Mouse (Mus musculus) liver, embryonic 13.5 days (tissue): ENCODE measurements around the gene Iqcb1. TPM values are rescaled to one million over a fixed set of nuclear protein-coding genes. Genes with fewer than 3 reads are reported as not detected.
"Not testable (repeated sequence)": the region's sequence is repeated elsewhere in the genome, so short reads cannot be mapped to it uniquely, and the experiment has no call there.

Experiments
- ATAC-seq: fragments of 200-750 bp; cut with Nextera tagmentation; 2 replicates; pipeline ENCODE4 v1.8.0; 2017; ENCODE audit warnings: low read depth, mild to moderate bottlenecking, moderate number of reproducible peaks, moderate library complexity
- DNase-seq: peaks from one replicate; pipeline ENCODE4 v3.0.0; 2022
- H3K27ac ChIP-seq: fragments of 300-500 bp; sonication (generic); 2 replicates; pipeline ENCODE4 v1.5.1; 2015; ENCODE audit warnings: moderate library complexity, mild to moderate bottlenecking, inconsistent platforms
- H3K27me3 ChIP-seq: fragments of 300-500 bp; sonication (generic); 2 replicates; pipeline ENCODE4 v1.6.1; 2015; ENCODE audit warnings: mild to moderate bottlenecking, inconsistent platforms
- H3K36me3 ChIP-seq: fragments of 300-500 bp; sonication (generic); 2 replicates; pipeline ENCODE4 v1.6.1; 2015; ENCODE audit warnings: mild to moderate bottlenecking, inconsistent platforms
- H3K4me1 ChIP-seq: fragments of 300-500 bp; sonication (generic); replicated peaks from 2 replicates; pipeline ENCODE4 v1.6.1; 2015; ENCODE audit warnings: inconsistent platforms
- H3K4me2 ChIP-seq: fragments of 300-500 bp; sonication (generic); 2 replicates; pipeline ENCODE4 v1.6.1; 2015; ENCODE audit warnings: inconsistent platforms, mild to moderate bottlenecking, moderate library complexity
- H3K4me3 ChIP-seq: fragments of 300-500 bp; sonication (generic); replicated peaks from 2 replicates; pipeline ENCODE4 v1.5.1; 2015; ENCODE audit warnings: mild to moderate bottlenecking, inconsistent platforms
- H3K9ac ChIP-seq: fragments of 300-500 bp; sonication (generic); 2 replicates; pipeline ENCODE4 v1.6.1; 2015; ENCODE audit warnings: mild to moderate bottlenecking, inconsistent platforms
- H3K9me3 ChIP-seq: fragments of 300-500 bp; sonication (generic); replicated peaks from 2 replicates; pipeline ENCODE4 v1.6.1; 2016; ENCODE audit warnings: inconsistent platforms
- WGBS: fragments of 180-500 bp; shearing (Covaris S2); methylation state at CpG from one replicate; pipeline ENCODE4 v1.1.7; 2015; ENCODE audit not compliant: insufficient replicate concordance; 5-methylcytosine and 5-hydroxymethylcytosine counted together
- polyA plus RNA-seq: library from polyadenylated mRNA; unstranded; fragments of >200 nt; fragmentation: Nextera tagmentation; extraction: Ambion mirVana; gene quantifications from 2 replicates; pipeline ENCODE4 v1.2.1, GENCODE M21; 2015

Gene Iqcb1
- polyA plus RNA-seq, 1 experiment from 2014 or later = 10.2 TPM

GRCm38 (mm10) chr16:36817321-36817926 lies 10.8 kb upstream of the Iqcb1 start:
- WGBS = 19% methylated on average over 7 of the region's 7 CpGs
- ATAC-seq (peak; percentile 61), DNase-seq (peak; percentile 37)
- H3K9ac ChIP-seq = no peak overlapping the region
- H3K9me3 ChIP-seq = no peaks in the 10 kb centered on the region
- peaks cover 7% of the 10 kb centered on the region; the same call in 1 of the 2 replicates for H3K4me1 ChIP-seq
- no peak overlapping the region for H3K27ac ChIP-seq
- H3K36me3 ChIP-seq = no peaks in the 10 kb centered on the region
- H3K27me3 ChIP-seq = no peaks in the 10 kb centered on the region
- no peak overlapping the region for H3K4me2 ChIP-seq
- H3K4me3 ChIP-seq = no peak overlapping the region

DNA sequence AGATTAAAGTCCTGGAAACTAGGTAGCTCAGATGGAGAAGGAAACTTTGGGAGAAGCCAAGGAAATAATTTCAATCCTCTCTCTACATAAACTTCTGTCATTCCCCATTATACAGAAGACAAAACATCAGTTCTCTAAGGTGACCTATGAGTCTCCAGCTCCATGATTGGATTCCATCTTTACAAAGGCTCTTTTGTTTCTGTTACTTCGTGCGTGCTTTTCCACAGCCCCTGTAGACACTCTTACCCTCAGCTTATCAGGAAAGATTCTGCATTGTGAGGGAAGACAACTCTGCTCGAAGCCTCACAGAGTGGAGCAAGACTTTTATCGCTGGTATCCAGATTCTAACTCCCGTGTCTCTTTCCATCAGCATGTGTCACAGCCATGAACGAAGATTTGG lies 8.2 kb upstream of the Iqcb1 start:
- no peak overlapping the region for H3K4me2 ChIP-seq
- H3K9ac ChIP-seq = no peak overlapping the region
- H3K27ac ChIP-seq = no peak overlapping the region
- H3K4me3 ChIP-seq = no peak overlapping the region
- no peaks in the 10 kb centered on the region for H3K27me3 ChIP-seq
- H3K9me3 ChIP-seq = no peaks in the 10 kb centered on the region
- DNase-seq = no peak
- no peak for ATAC-seq
- WGBS = 60% methylated on average over 6 of the region's 6 CpGs
- H3K36me3 ChIP-seq = no peaks in the 10 kb centered on the region
- peaks cover 7% of the 10 kb centered on the region; the same call in 1 of the 2 replicates for H3K4me1 ChIP-seq

DNA sequence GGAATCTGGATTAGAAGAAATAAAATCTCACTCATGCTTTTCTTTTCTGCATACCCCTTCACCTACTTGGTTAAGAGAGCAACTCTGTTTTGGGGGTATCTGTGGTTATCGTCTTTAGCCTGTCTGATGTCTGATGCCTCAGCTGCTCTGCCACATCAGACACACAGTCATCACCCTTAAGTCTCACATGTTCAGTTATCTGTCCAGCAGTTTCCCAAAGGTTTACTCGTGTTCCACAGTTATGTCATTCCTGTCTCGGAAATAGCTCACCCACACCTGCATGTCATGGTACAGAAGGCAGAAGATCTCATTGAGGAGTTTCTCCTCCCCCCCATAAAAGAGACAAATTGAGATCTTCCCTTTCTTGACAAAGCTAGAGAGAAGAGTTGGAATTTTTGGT lies 7.4 kb upstream of the Iqcb1 start:
- H3K9me3 ChIP-seq = no peaks in the 10 kb centered on the region
- 61% methylated on average over 3 of the region's 3 CpGs for WGBS
- H3K27ac ChIP-seq = no peak overlapping the region
- H3K4me2 ChIP-seq = no peak overlapping the region
- H3K27me3 ChIP-seq = no peaks in the 10 kb centered on the region
- no peak overlapping the region for H3K4me3 ChIP-seq
- no peak for ATAC-seq
- no peak for DNase-seq
- H3K36me3 ChIP-seq = no peaks in the 10 kb centered on the region
- H3K4me1 ChIP-seq = peaks cover 7% of the 10 kb centered on the region; the same call in 1 of the 2 replicates
- H3K9ac ChIP-seq = no peak overlapping the region

DNA sequence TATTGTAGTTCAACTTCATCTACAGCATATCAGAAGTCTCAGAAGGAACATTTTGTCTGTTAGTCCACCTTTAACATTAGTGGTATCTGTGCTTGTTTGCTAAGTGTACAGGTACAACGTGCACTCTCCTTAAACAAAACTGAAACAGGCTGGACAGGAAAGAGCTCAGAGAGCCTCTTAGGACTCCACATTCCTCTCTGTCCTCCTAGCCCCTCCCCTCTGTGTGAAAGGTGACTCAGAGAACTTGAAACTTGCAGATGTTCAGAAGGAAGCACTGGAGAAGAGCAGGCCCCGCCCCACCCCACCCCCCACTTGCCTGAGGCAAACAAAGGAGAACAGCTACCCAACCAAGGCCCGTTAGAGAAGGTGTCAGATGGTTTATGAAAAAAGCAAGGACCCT lies 6.7 kb upstream of the Iqcb1 start:
- Histone ChIP-seq H3K27me3 (0 out of 2 replicates have a peak, but pooled peaks cover 5% of the 10 kb centered on the region), H3K4me3 (no peak overlapping the region), H3K4me1 (peaks cover 7% of the 10 kb centered on the region; the same call in 1 of the 2 replicates), H3K36me3 (no peaks in the 10 kb centered on the region), H3K4me2 (no peak overlapping the region), H3K9me3 (no peaks in the 10 kb centered on the region), H3K9ac (no peak overlapping the region), H3K27ac (no peak overlapping the region)
- ATAC-seq (peak; percentile 41; the same call in 1 of the 2 replicates), DNase-seq (no peak)
- 5% methylated on average over 3 of the region's 3 CpGs for whole genome bisulfite sequencing

DNA sequence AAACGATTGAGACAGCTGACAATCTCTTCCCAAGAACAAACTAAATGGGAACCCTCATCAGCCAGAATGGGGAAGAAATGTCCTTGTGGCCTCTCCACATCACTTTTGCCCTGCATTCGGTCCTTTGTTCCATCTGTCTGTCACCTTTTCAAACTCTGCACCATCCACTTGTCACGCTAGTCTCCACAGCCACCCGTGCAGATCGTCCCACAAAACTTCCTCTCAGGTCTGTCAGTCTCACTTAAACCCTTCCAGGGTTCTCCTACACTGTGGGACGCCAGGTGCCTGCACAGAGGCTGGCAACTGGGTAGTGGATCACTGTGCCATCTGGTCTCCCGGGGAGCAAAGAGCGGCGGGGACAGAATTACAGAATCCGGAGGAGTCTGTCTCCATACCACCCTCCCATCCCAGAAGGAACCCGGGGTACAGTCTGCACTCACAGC lies 553 bp upstream of the Iqcb1 start:
- peak; percentile 69 for ATAC-seq
- Histone ChIP-seq H3K9ac (peak overlapping the region; percentile 86), H3K4me3 (peak overlapping the region; percentile 84), H3K4me2 (peak overlapping the region; percentile 96), H3K27ac (no peak overlapping the region), H3K9me3 (no peaks in the 10 kb centered on the region), H3K4me1 (peaks cover 11% of the 10 kb centered on the region), H3K36me3 (no peaks in the 10 kb centered on the region), H3K27me3 (peaks cover 9% of the 10 kb centered on the region)
- no peak for DNase-seq
- 6% methylated on average over 11 of the region's 11 CpGs for WGBS

GRCm38 (mm10) chr16:36828820-36829219 lies 635 bp downstream of the Iqcb1 start:
- Histone ChIP-seq H3K9ac (peak overlapping the region; percentile 86), H3K36me3 (no peaks in the 10 kb centered on the region), H3K27me3 (peaks cover 9% of the 10 kb centered on the region), H3K9me3 (no peaks in the 10 kb centered on the region), H3K4me3 (peak overlapping the region; percentile 84), H3K27ac (no peak overlapping the region), H3K4me2 (peak overlapping the region; percentile 96), H3K4me1 (peaks cover 11% of the 10 kb centered on the region)
- WGBS = 14% methylated on average over 11 of the region's 11 CpGs
- ATAC-seq (no peak), DNase-seq (no peak)

GRCm38 (mm10) chr16:36846894-36847293 lies 18.7 kb downstream of the Iqcb1 start:
- not testable (repeated sequence) for H3K27ac ChIP-seq, DNase-seq, H3K4me1 ChIP-seq, ATAC-seq, H3K9ac ChIP-seq, H3K4me3 ChIP-seq, H3K9me3 ChIP-seq, H3K27me3 ChIP-seq, H3K4me2 ChIP-seq
- H3K36me3 ChIP-seq = peaks cover 13% of the 10 kb centered on the region
- 91% methylated on average over 1 of the region's 1 CpGs for WGBS

DNA sequence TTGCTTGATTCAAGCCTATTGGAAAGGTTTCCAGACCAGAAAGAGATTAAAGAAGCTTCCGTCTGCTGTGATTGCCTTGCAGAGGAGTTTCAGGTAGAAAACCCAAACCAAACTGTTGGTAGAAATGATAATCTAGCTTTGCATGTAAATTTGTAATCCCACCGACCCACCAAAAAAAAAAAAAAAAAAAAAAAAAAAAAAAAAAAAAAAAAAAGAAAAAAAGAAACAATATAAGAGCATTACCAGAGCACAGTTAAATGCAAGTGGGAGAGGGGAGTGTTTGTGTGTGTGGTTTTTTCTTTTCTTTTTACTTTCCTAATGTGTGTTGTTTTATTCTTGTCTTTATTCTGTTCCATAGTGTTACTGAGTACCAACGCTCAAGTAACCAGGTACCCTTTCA lies 23.0 kb downstream of the Iqcb1 start:
- ATAC-seq (no peak), DNase-seq (no peak)
- Histone ChIP-seq H3K4me1 (no peaks in the 10 kb centered on the region), H3K9me3 (no peaks in the 10 kb centered on the region), H3K4me3 (no peak overlapping the region), H3K27me3 (no peaks in the 10 kb centered on the region), H3K36me3 (peaks cover 8% of the 10 kb centered on the region; the same call in 1 of the 2 replicates), H3K27ac (no peak overlapping the region), H3K4me2 (no peak overlapping the region), H3K9ac (no peak overlapping the region)
- WGBS = 72% methylated on average over 3 of the region's 3 CpGs

GRCm38 (mm10) chr16:36863585-36863984 lies 35.4 kb downstream of the Iqcb1 start:
- ATAC-seq (no peak), DNase-seq (no peak)
- no peak overlapping the region for H3K4me2 ChIP-seq
- H3K4me3 ChIP-seq = no peak overlapping the region
- no peaks in the 10 kb centered on the region for H3K9me3 ChIP-seq
- no peaks in the 10 kb centered on the region for H3K27me3 ChIP-seq
- WGBS = 71% methylated on average over 3 of the region's 3 CpGs
- no peak overlapping the region for H3K27ac ChIP-seq
- H3K4me1 ChIP-seq = no peaks in the 10 kb centered on the region
- H3K36me3 ChIP-seq = peaks cover 10% of the 10 kb centered on the region
- H3K9ac ChIP-seq = no peak overlapping the region

- Histone ChIP-seq H3K9ac (no peak overlapping the region), H3K27me3 (no peaks in the 10 kb centered on the region), H3K27ac (no peak overlapping the region), H3K4me3 (no peak overlapping the region), H3K4me2 (no peak overlapping the region), H3K4me1 (peaks cover 9% of the 10 kb centered on the region), H3K9me3 (no peaks in the 10 kb centered on the region), H3K36me3 (peaks cover 17% of the 10 kb centered on the region)
- 71% methylated on average over 2 of the region's 2 CpGs for WGBS
- ATAC-seq = no peak
- no peak for DNase-seq
These were observed 41.3 kb downstream of the Iqcb1 start for GRCm38 (mm10) chr16:36869442-36869841.

- Histone ChIP-seq H3K27me3 (no peaks in the 10 kb centered on the region), H3K4me2 (peak within 1 kb of the TSS; percentile 87), H3K9ac (peak within 1 kb of the TSS; percentile 87), H3K4me3 (peak within 1 kb of the TSS; percentile 92), H3K36me3 (peaks cover 6% of the 10 kb centered on the region), H3K9me3 (no peaks in the 10 kb centered on the region), H3K27ac (peak within 1 kb of the TSS; percentile 80), H3K4me1 (peaks cover 36% of the 10 kb centered on the region)
- ATAC-seq (peak; percentile 99), DNase-seq (peak; percentile 94)
- WGBS = under 1% methylated on average over 43 of the region's 43 CpGs
These were observed 46.5 kb downstream of the Iqcb1 start, which contains the start of the genes Eaf2 and Golgb1 for GRCm38 (mm10) chr16:36874583-36875275. Eaf2 (minus strand) TSS chr16:36875003. Golgb1 (plus strand) TSS chr16:36875140.
